Mouse (Mus musculus): ENCODE measurements around the gene Cops2. TPM values are rescaled to one million over a fixed set of nuclear protein-coding genes. Genes with fewer than 3 reads are reported as not detected.

The Cops2 gene
- polyA plus RNA-seq (2015; fragmentation: Nextera tagmentation; extraction: Ambion mirVana) = 53.4 and 59.0 TPM in 2 replicates

GRCm38 (mm10) chr2:125858521-125859280 lies at the start of gene Cops2, which contains the start of gene Galk2:
Gene Cops2 (minus strand): TSS chr2:125859139.
Gene Galk2 (plus strand): TSS chr2:125859109.

GRCm38 (mm10) chr2:125782719-125783109 lies 76.2 kb downstream of the Cops2 start, which contains the start of gene Secisbp2l:
Gene Secisbp2l (minus strand): TSS chr2:125782870.

Other genes starting within 250 kb of the Cops2 start
- gene Cep152, start 234.0 kb downstream of the Cops2 start, polyA plus RNA-seq (2015; fragmentation: Nextera tagmentation; extraction: Ambion mirVana) = 1.1 and 1.3 TPM in 2 replicates
- 94.0 and 99.0 TPM in 2 replicates for gene Eid1, start 186.0 kb downstream of the Cops2 start, polyA plus RNA-seq (2015; fragmentation: Nextera tagmentation; extraction: Ambion mirVana)
- gene Shc4, start 135.0 kb downstream of the Cops2 start, polyA plus RNA-seq (2015; fragmentation: Nextera tagmentation; extraction: Ambion mirVana) = 1.3 and 1.4 TPM in 2 replicates
- gene Secisbp2l, start 76.3 kb downstream of the Cops2 start, polyA plus RNA-seq (2015; fragmentation: Nextera tagmentation; extraction: Ambion mirVana) = 9.5 and 10.0 TPM in 2 replicates
- 16.4 and 19.7 TPM in 2 replicates for gene Galk2, start within 50 bp of the Cops2 start, polyA plus RNA-seq (2015; fragmentation: Nextera tagmentation; extraction: Ambion mirVana)
- gene Fgf7, start 175.5 kb upstream of the Cops2 start, polyA plus RNA-seq (2015; fragmentation: Nextera tagmentation; extraction: Ambion mirVana) = 14.8 and 16.5 TPM in 2 replicates

Data from skeletal muscle tissue, postnatal 0 days (tissue).